Mouse (Mus musculus) lung, adult 2 months (tissue): ENCODE results near the gene Rbbp8nl.

Source experiments
- CTCF ChIP-seq: fragments of 200-500 bp; IDR thresholded peaks from 2 replicates; pipeline ENCODE4 v1.5.1; 2011; ENCODE audit warnings: mild to moderate bottlenecking, low read length, control low read depth; ENCODE audit not compliant: insufficient read depth
- POLR2A ChIP-seq: fragments of 200-500 bp; IDR thresholded peaks from 2 replicates; pipeline ENCODE4 v1.6.1; 2011; ENCODE audit warnings: low read depth, mild to moderate bottlenecking, control low read depth, low read length, borderline replicate concordance; ENCODE audit errors: extremely low read depth

GRCm38 (mm10) chr2:180257963-180258865 lies 31.5 kb downstream of the Rbbp8nl start:
- TF ChIP-seq CTCF (no peak), POLR2A (no peak)
